Mouse (Mus musculus) liver, embryonic 11.5 days (tissue): ENCODE measurements at regions not wholly inside any gene's neighbourhood (a gene's known extent, or its start where the extent isn't known, plus 50 kb on each side); places are given as distances from the start of the nearest gene placed in this dataset.

ENCODE experiments used
- ATAC-seq: fragments of 200-750 bp; cut with Nextera tagmentation; replicated peaks from 2 replicates; pipeline ENCODE4 v1.8.0; 2017; ENCODE audit warnings: moderate number of reproducible peaks, mild to moderate bottlenecking, moderate TSS enrichment, moderate library complexity; ENCODE audit not compliant: low FRiP score
- DNase-seq: peaks from one replicate; pipeline ENCODE4 v3.0.0-alpha.2; 2017; ENCODE audit warnings: low spot score
- H3K27ac ChIP-seq: fragments of 300-500 bp; sonication (generic); 2 replicates; pipeline ENCODE4 v1.5.1; 2014; ENCODE audit warnings: mild to moderate bottlenecking, low read depth, low read length, control low read depth
- H3K27me3 ChIP-seq: fragments of 300-500 bp; sonication (generic); replicated peaks from 2 replicates; pipeline ENCODE4 v1.6.1; 2014; ENCODE audit warnings: low read length, mixed read lengths; ENCODE audit not compliant: control insufficient read depth, insufficient read depth
- H3K36me3 ChIP-seq: fragments of 300-500 bp; sonication (generic); 2 replicates; pipeline ENCODE4 v1.6.1; 2014; ENCODE audit warnings: mild to moderate bottlenecking, low read length, moderate library complexity, mixed read lengths; ENCODE audit not compliant: control insufficient read depth, insufficient read depth
- H3K4me1 ChIP-seq: fragments of 300-500 bp; sonication (generic); replicated peaks from 2 replicates; pipeline ENCODE4 v1.6.1; 2014; ENCODE audit warnings: low read length, mixed read lengths; ENCODE audit not compliant: control insufficient read depth, insufficient read depth
- H3K4me2 ChIP-seq: fragments of 300-500 bp; sonication (generic); 2 replicates; pipeline ENCODE4 v1.6.1; 2014; ENCODE audit warnings: mild to moderate bottlenecking, control low read depth, moderate library complexity
- H3K4me3 ChIP-seq: fragments of 300-500 bp; sonication (generic); 2 replicates; pipeline ENCODE4 v1.5.1; 2014; ENCODE audit warnings: low read depth, low read length, control low read depth
- H3K9ac ChIP-seq: fragments of 300-500 bp; sonication (generic); 2 replicates; pipeline ENCODE4 v1.6.1; 2014; ENCODE audit warnings: low read depth, low read length, control low read depth
- H3K9me3 ChIP-seq: fragments of 300-500 bp; sonication (generic); 2 replicates; pipeline ENCODE4 v1.6.1; 2016; ENCODE audit warnings: low read length, inconsistent platforms, mixed read lengths; ENCODE audit not compliant: control insufficient read depth
- WGBS: fragments of 180-500 bp; shearing (Covaris S2); extraction: QIAGEN DNeasy Blood & Tissue Kit; methylation state at CpG from one replicate; pipeline ENCODE4 v1.1.7; 2014; 5-methylcytosine and 5-hydroxymethylcytosine counted together

- H3K4me2 ChIP-seq = no peak overlapping the region
- H3K4me3 ChIP-seq = no peak overlapping the region
- no peaks in the 10 kb centered on the region for H3K9me3 ChIP-seq
- no peaks in the 10 kb centered on the region for H3K36me3 ChIP-seq
- no peaks in the 10 kb centered on the region for H3K27me3 ChIP-seq
- no peak overlapping the region for H3K9ac ChIP-seq
- no peak for ATAC-seq
- H3K4me1 ChIP-seq = no peaks in the 10 kb centered on the region
- DNase-seq = no peak
- 48% methylated on average over 3 of the region's 3 CpGs for WGBS
- no peak overlapping the region for H3K27ac ChIP-seq
These were observed 334.5 kb downstream of the Wdr20rt start for GRCm38 (mm10) chr12:65559809-65560208.

GRCm38 (mm10) chr12:65571633-65572032 is 346.3 kb downstream of the Wdr20rt start:
- Histone ChIP-seq H3K9ac (no peak overlapping the region), H3K4me3 (no peak overlapping the region), H3K27ac (no peak overlapping the region), H3K27me3 (no peaks in the 10 kb centered on the region), H3K4me2 (no peak overlapping the region), H3K36me3 (no peaks in the 10 kb centered on the region), H3K9me3 (no peaks in the 10 kb centered on the region), H3K4me1 (no peaks in the 10 kb centered on the region)
- WGBS = 85% methylated on average over 1 of the region's 1 CpGs
- ATAC-seq (no peak), DNase-seq (no peak)

- DNase-seq = no peak
- H3K9me3 ChIP-seq = no peaks in the 10 kb centered on the region; the same call in 1 of the 2 replicates
- no peak overlapping the region for H3K4me2 ChIP-seq
- no peak overlapping the region for H3K4me3 ChIP-seq
- no peak overlapping the region for H3K9ac ChIP-seq
- H3K36me3 ChIP-seq = no peaks in the 10 kb centered on the region
- no peak for ATAC-seq
- no peak overlapping the region for H3K27ac ChIP-seq
- no peaks in the 10 kb centered on the region for H3K27me3 ChIP-seq
- WGBS = 85% methylated on average over 1 of the region's 1 CpGs
- no peaks in the 10 kb centered on the region for H3K4me1 ChIP-seq
These were observed 368.2 kb downstream of the Wdr20rt start for GRCm38 (mm10) chr12:65593559-65593958.

- Histone ChIP-seq H3K4me3 (no peak overlapping the region), H3K9me3 (no peaks in the 10 kb centered on the region; the same call in 1 of the 2 replicates), H3K4me2 (no peak overlapping the region), H3K9ac (no peak overlapping the region), H3K27ac (no peak overlapping the region), H3K36me3 (no peaks in the 10 kb centered on the region), H3K27me3 (no peaks in the 10 kb centered on the region), H3K4me1 (no peaks in the 10 kb centered on the region)
- 69% methylated on average over 3 of the region's 3 CpGs for whole genome bisulfite sequencing
- DNase-seq (no peak), ATAC-seq (no peak)
These were observed 368.8 kb downstream of the Wdr20rt start for GRCm38 (mm10) chr12:65594075-65594474.

GRCm38 (mm10) chr12:65644232-65644631 is 418.9 kb downstream of the Wdr20rt start:
- no peak for ATAC-seq
- 63% methylated on average over 1 of the region's 1 CpGs for WGBS

GRCm38 (mm10) chr12:65656772-65657171 is 431.5 kb downstream of the Wdr20rt start:
- Histone ChIP-seq H3K4me3 (no peak overlapping the region), H3K4me1 (no peaks in the 10 kb centered on the region), H3K9ac (no peak overlapping the region), H3K36me3 (no peaks in the 10 kb centered on the region), H3K4me2 (no peak overlapping the region), H3K9me3 (no peaks in the 10 kb centered on the region), H3K27me3 (no peaks in the 10 kb centered on the region), H3K27ac (no peak overlapping the region)
- DNase-seq (no peak), ATAC-seq (no peak)
- WGBS = 89% methylated on average over 1 of the region's 1 CpGs

More at GRCm38 (mm10) chr12:65644232-65644631, 418.9 kb downstream of the Wdr20rt start:
- no peak overlapping the region for H3K9ac ChIP-seq
- DNase-seq = no peak
- no peak overlapping the region for H3K4me3 ChIP-seq
- H3K9me3 ChIP-seq = no peaks in the 10 kb centered on the region
- no peaks in the 10 kb centered on the region for H3K4me1 ChIP-seq
- no peak overlapping the region for H3K27ac ChIP-seq
- no peaks in the 10 kb centered on the region for H3K36me3 ChIP-seq
- no peaks in the 10 kb centered on the region for H3K27me3 ChIP-seq
- H3K4me2 ChIP-seq = no peak overlapping the region

- Histone ChIP-seq H3K9me3 (no peaks in the 10 kb centered on the region), H3K27me3 (no peaks in the 10 kb centered on the region), H3K9ac (no peak overlapping the region), H3K27ac (no peak overlapping the region), H3K4me3 (no peak overlapping the region), H3K4me1 (no peaks in the 10 kb centered on the region), H3K36me3 (no peaks in the 10 kb centered on the region), H3K4me2 (no peak overlapping the region)
- DNase-seq = no peak
- ATAC-seq = no peak
- WGBS = 71% methylated on average over 1 of the region's 1 CpGs
These were observed 446.4 kb downstream of the Wdr20rt start for GRCm38 (mm10) chr12:65671673-65672072.

- H3K4me2 ChIP-seq = no peak overlapping the region
- H3K27ac ChIP-seq = no peak overlapping the region
- H3K4me3 ChIP-seq = no peak overlapping the region
- no peak overlapping the region for H3K9ac ChIP-seq
- no peaks in the 10 kb centered on the region for H3K9me3 ChIP-seq
- no peak for DNase-seq
- no peaks in the 10 kb centered on the region for H3K36me3 ChIP-seq
- H3K4me1 ChIP-seq = no peaks in the 10 kb centered on the region
- 81% methylated on average over 2 of the region's 2 CpGs for WGBS
- ATAC-seq = no peak
- H3K27me3 ChIP-seq = no peaks in the 10 kb centered on the region
These were observed 447.9 kb downstream of the Wdr20rt start for GRCm38 (mm10) chr12:65673193-65673592.

GRCm38 (mm10) chr12:65674916-65675660 is 449.8 kb downstream of the Wdr20rt start:
- H3K4me1 ChIP-seq = no peaks in the 10 kb centered on the region
- WGBS = 79% methylated on average over 1 of the region's 1 CpGs
- H3K27ac ChIP-seq = no peak overlapping the region
- no peaks in the 10 kb centered on the region for H3K9me3 ChIP-seq
- no peak for DNase-seq
- no peak overlapping the region for H3K4me2 ChIP-seq
- H3K9ac ChIP-seq = no peak overlapping the region
- no peaks in the 10 kb centered on the region for H3K36me3 ChIP-seq
- no peaks in the 10 kb centered on the region for H3K27me3 ChIP-seq
- no peak overlapping the region for H3K4me3 ChIP-seq
- ATAC-seq = no peak
